In the genomic region with DNA sequence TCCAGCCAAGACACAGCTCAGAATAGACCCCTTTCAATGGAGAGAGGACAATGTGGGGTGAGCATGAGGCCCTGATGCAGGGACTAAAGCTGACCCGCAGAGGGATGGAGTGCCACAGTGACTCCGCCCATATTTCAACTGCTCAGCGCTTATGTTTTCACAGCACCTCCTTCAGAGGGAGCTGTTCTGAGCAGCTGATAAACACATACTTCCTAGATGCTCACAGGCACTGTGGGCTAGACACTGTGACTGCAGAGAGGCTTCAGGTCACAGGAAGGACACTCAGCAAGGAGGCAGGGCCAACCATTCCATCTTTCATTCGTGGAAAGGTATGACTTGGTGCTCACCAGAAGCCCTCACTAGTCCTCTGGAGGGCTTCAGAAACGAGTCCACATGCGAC, we compare ENCODE assay signal across 12 mouse cellular contexts. TPM values are rescaled to one million over a fixed set of nuclear protein-coding genes. Genes with fewer than 3 reads are reported as not detected.
DNase-seq lines count a peak whose midpoint lies in the region; ATAC-seq lines count a peak whose summit lies in the region.
"Had no signal": no experiment of that assay in that cellular context is flagged by ENCODE, and none has a peak within 500 bp of the region (broad histone marks: within the 10 kb centered on the region; RNA-seq: fewer than 3 reads in every experiment).

No protein-coding gene starts in this region.

- H3K27me3 ChIP-seq in heart, embryonic 10.5 days (ENCODE audit: insufficient read depth, poor library complexity, severe bottlenecking) = no peaks in the 10 kb centered on the region
- H3K27me3 ChIP-seq in liver, embryonic 12.5 days (replicated peaks) = no peaks in the 10 kb centered on the region

- no peak for DNase-seq in heart, embryonic 10.5 days (ENCODE audit: low spot score)
- DNase-seq in heart, postnatal 10 days = no peak
- DNase-seq in A20 (ENCODE audit: low read depth, low spot score) (peak; percentile 31), R1 (ENCODE audit: low read depth, low spot score) (peak; percentile 59)
- DNase-seq in ovary, adult 18-20 months (ENCODE audit: low spot score) = no peak
- no peak for DNase-seq in cerebellum, adult 11 months
- DNase-seq in spleen, postnatal 4 days (ENCODE audit: low spot score in 2 of 2) = no peak
- DNase-seq: lung, postnatal 4 days; thymus, postnatal 4 days had no signal

- H3K9me3 ChIP-seq in heart, embryonic 10.5 days = no peaks in the 10 kb centered on the region
- H3K9me3 ChIP-seq in liver, embryonic 12.5 days (replicated peaks) = no peaks in the 10 kb centered on the region

- H3K4me2 ChIP-seq in liver, embryonic 12.5 days = no peak overlapping the region

- ATAC-seq in liver, embryonic 12.5 days = peak; percentile 71; the same call in 1 of the 2 replicates
- ATAC-seq: forebrain, embryonic 14.5 days; hindbrain, embryonic 16.5 days had no signal

- H3K4me3 ChIP-seq in heart, embryonic 10.5 days = no peak overlapping the region
- no peak overlapping the region for H3K4me3 ChIP-seq in liver, embryonic 12.5 days

- WGBS in heart, embryonic 10.5 days = 60% methylated on average over 6 of the region's 6 CpGs
- WGBS in liver, embryonic 12.5 days (ENCODE audit: insufficient replicate concordance) = 43% methylated on average over 6 of the region's 6 CpGs

- peak overlapping the region; percentile 37 for H3K27ac ChIP-seq in heart, embryonic 10.5 days
- peak overlapping the region; percentile 57 for H3K27ac ChIP-seq in liver, embryonic 12.5 days

- no peak overlapping the region for H3K9ac ChIP-seq in liver, embryonic 12.5 days

- H3K4me1 ChIP-seq in heart, embryonic 10.5 days = peaks cover 26% of the 10 kb centered on the region
- H3K4me1 ChIP-seq in liver, embryonic 12.5 days = peaks cover 64% of the 10 kb centered on the region

- intact Hi-C loops in heart, postnatal 10 days (cut with DNase I) = no loop called here

- no peaks in the 10 kb centered on the region for H3K36me3 ChIP-seq in heart, embryonic 10.5 days
- peaks cover 73% of the 10 kb centered on the region for H3K36me3 ChIP-seq in liver, embryonic 12.5 days

RNA-seq across cellular contexts. Expression of gene Micall2, which starts 13.4 kb away (rescaled TPM):
- polyA plus RNA-seq in heart, embryonic 10.5 days (2016; fragmentation: Nextera tagmentation; extraction: Ambion mirVana) = 4.1 and 5.7 TPM in 2 replicates
- total RNA-seq in heart, postnatal 10 days (2021) = 1 to 10 TPM; 4.1 to 6.6 TPM
- polyA plus RNA-seq in liver, embryonic 12.5 days (2016; fragmentation: Nextera tagmentation; extraction: Ambion mirVana) = 15.5 and 18.3 TPM in 2 replicates

RNA-seq across cellular contexts. Expression of gene Ints1, which starts 52.8 kb away (rescaled TPM):
- polyA plus RNA-seq in heart, embryonic 10.5 days (2016; fragmentation: Nextera tagmentation; extraction: Ambion mirVana) = 30.3 and 31.3 TPM in 2 replicates
- 10 to 100 TPM; 43.5 to 43.6 TPM for total RNA-seq in heart, postnatal 10 days (2021)
- 21.8 and 23.3 TPM in 2 replicates for polyA plus RNA-seq in liver, embryonic 12.5 days (2016; fragmentation: Nextera tagmentation; extraction: Ambion mirVana)

Comparison
In these comparisons a context has a peak if more than half of its experiments do, and no peak if none do; other contexts are left out.
1. DNase-seq: peak in A20 (single experiment) and R1 (single experiment); none in heart, embryonic 10.5 days (single experiment), heart, postnatal 10 days (0 of 2), ovary, adult 18-20 months (single experiment), cerebellum, adult 11 months (single experiment) and spleen, postnatal 4 days (0 of 2).